Mouse (Mus musculus): ENCODE results near the gene Gdf3. TPM values are rescaled to one million over a fixed set of nuclear protein-coding genes. Genes with fewer than 3 reads are reported as not detected.

Gdf3 gene
- polyA plus RNA-seq, 1 experiment from 2014 or later: 7.9 TPM

GRCm38 (mm10) chr6:122626110-122626509 lies 16.2 kb upstream of the Gdf3 start, which contains the start of gene Dppa3:
TSS of gene Dppa3 (plus strand) at chr6:122626410.
- 71% methylated on average over 8 of the region's 8 CpGs for WGBS (ENCODE audit: insufficient replicate concordance)
- H3K4me3 ChIP-seq: peak within 1 kb of the TSS; percentile 38; the same call in 1 of the 2 replicates
- no peak within 1 kb of the TSS for H3K27ac ChIP-seq

GRCm38 (mm10) chr6:122625156-122625555 lies 15.3 kb upstream of the Gdf3 start:
- H3K9me3 ChIP-seq (replicated peaks): no peaks in the 10 kb centered on the region
- no peak overlapping the region for H3K27ac ChIP-seq
- H3K4me2 ChIP-seq: no peak overlapping the region
- ATAC-seq: no peak
- no peak overlapping the region for H3K9ac ChIP-seq
- peaks cover 32% of the 10 kb centered on the region for H3K27me3 ChIP-seq (replicated peaks)
- H3K4me3 ChIP-seq: no peak overlapping the region
- H3K4me1 ChIP-seq: peaks cover 6% of the 10 kb centered on the region; the same call in 1 of the 2 replicates
- 57% methylated on average over 4 of the region's 4 CpGs for whole genome bisulfite sequencing (ENCODE audit: insufficient replicate concordance)
- no peaks in the 10 kb centered on the region for H3K36me3 ChIP-seq

More at GRCm38 (mm10) chr6:122626110-122626509, 16.2 kb upstream of the Gdf3 start, which contains the start of gene Dppa3:
- Histone ChIP-seq H3K4me2 (peak within 1 kb of the TSS; percentile 57), H3K9ac (peak within 1 kb of the TSS; percentile 31; the same call in 1 of the 2 replicates), H3K9me3 (replicated peaks) (no peaks in the 10 kb centered on the region), H3K27me3 (replicated peaks) (peaks cover 32% of the 10 kb centered on the region), H3K4me1 (peaks cover 6% of the 10 kb centered on the region; the same call in 1 of the 2 replicates), H3K36me3 (no peaks in the 10 kb centered on the region)
- ATAC-seq: no peak

- Histone ChIP-seq H3K4me1 (peaks cover 6% of the 10 kb centered on the region; the same call in 1 of the 2 replicates), H3K4me2 (no peak overlapping the region), H3K9me3 (replicated peaks) (no peaks in the 10 kb centered on the region), H3K4me3 (no peak overlapping the region), H3K27ac (no peak overlapping the region), H3K9ac (no peak overlapping the region), H3K36me3 (no peaks in the 10 kb centered on the region), H3K27me3 (replicated peaks) (peaks cover 32% of the 10 kb centered on the region)
- WGBS (ENCODE audit: insufficient replicate concordance): 38% methylated on average over 5 of the region's 5 CpGs
- no peak for ATAC-seq
These were observed 14.6 kb upstream of the Gdf3 start for GRCm38 (mm10) chr6:122624480-122624879.

GRCm38 (mm10) chr6:122621066-122621465 lies 11.2 kb upstream of the Gdf3 start:
- no peak overlapping the region for H3K4me2 ChIP-seq
- no peak overlapping the region for H3K9ac ChIP-seq
- no peaks in the 10 kb centered on the region for H3K9me3 ChIP-seq (replicated peaks)
- H3K4me1 ChIP-seq: no peaks in the 10 kb centered on the region
- WGBS (ENCODE audit: insufficient replicate concordance): 77% methylated on average over 6 of the region's 6 CpGs
- H3K4me3 ChIP-seq: no peak overlapping the region
- H3K27me3 ChIP-seq (replicated peaks): peaks cover 3% of the 10 kb centered on the region
- ATAC-seq: no peak
- H3K27ac ChIP-seq: no peak overlapping the region
- no peaks in the 10 kb centered on the region for H3K36me3 ChIP-seq

GRCm38 (mm10) chr6:122616022-122616421 lies 6.1 kb upstream of the Gdf3 start:
- Histone ChIP-seq H3K9me3 (replicated peaks) (no peaks in the 10 kb centered on the region), H3K4me1 (no peaks in the 10 kb centered on the region), H3K36me3 (no peaks in the 10 kb centered on the region), H3K4me2 (no peak overlapping the region), H3K9ac (no peak overlapping the region), H3K27me3 (replicated peaks) (no peaks in the 10 kb centered on the region), H3K4me3 (no peak overlapping the region), H3K27ac (no peak overlapping the region)
- no peak for ATAC-seq
- WGBS (ENCODE audit: insufficient replicate concordance): 51% methylated on average over 3 of the region's 3 CpGs

- no peak for ATAC-seq
- Histone ChIP-seq H3K9ac (no peak overlapping the region), H3K27ac (no peak overlapping the region), H3K9me3 (replicated peaks) (no peaks in the 10 kb centered on the region), H3K36me3 (no peaks in the 10 kb centered on the region), H3K4me3 (no peak overlapping the region), H3K27me3 (replicated peaks) (no peaks in the 10 kb centered on the region), H3K4me2 (no peak overlapping the region), H3K4me1 (peaks cover 15% of the 10 kb centered on the region)
- WGBS (ENCODE audit: insufficient replicate concordance): 31% methylated on average over 2 of the region's 2 CpGs
These were observed 4.2 kb upstream of the Gdf3 start for GRCm38 (mm10) chr6:122614047-122614446.

GRCm38 (mm10) chr6:122612426-122612825 lies 2.5 kb upstream of the Gdf3 start:
- Histone ChIP-seq H3K4me1 (peaks cover 28% of the 10 kb centered on the region), H3K9ac (no peak overlapping the region), H3K4me2 (no peak overlapping the region), H3K27me3 (replicated peaks) (no peaks in the 10 kb centered on the region), H3K36me3 (no peaks in the 10 kb centered on the region), H3K27ac (no peak overlapping the region), H3K4me3 (no peak overlapping the region), H3K9me3 (replicated peaks) (no peaks in the 10 kb centered on the region)
- 62% methylated on average over 4 of the region's 4 CpGs for WGBS (ENCODE audit: insufficient replicate concordance)
- ATAC-seq: no peak

- Histone ChIP-seq H3K9ac (peak overlapping the region; percentile 59), H3K27ac (peak overlapping the region; percentile 23; the same call in 1 of the 2 replicates), H3K9me3 (replicated peaks) (no peaks in the 10 kb centered on the region), H3K36me3 (no peaks in the 10 kb centered on the region), H3K4me1 (peaks cover 30% of the 10 kb centered on the region), H3K4me3 (peak overlapping the region; percentile 28), H3K4me2 (peak overlapping the region; percentile 67), H3K27me3 (replicated peaks) (no peaks in the 10 kb centered on the region)
- WGBS (ENCODE audit: insufficient replicate concordance): 12% methylated on average over 9 of the region's 9 CpGs
- ATAC-seq: peak; percentile 69
These were observed 534 bp downstream of the Gdf3 start for GRCm38 (mm10) chr6:122609377-122609728.

- peak overlapping the region; percentile 23; the same call in 1 of the 2 replicates for H3K27ac ChIP-seq
- H3K36me3 ChIP-seq: no peaks in the 10 kb centered on the region
- H3K4me3 ChIP-seq: peak overlapping the region; percentile 28
- H3K4me1 ChIP-seq: peaks cover 30% of the 10 kb centered on the region
- peak overlapping the region; percentile 67 for H3K4me2 ChIP-seq
- peak overlapping the region; percentile 59 for H3K9ac ChIP-seq
- WGBS (ENCODE audit: insufficient replicate concordance): 62% methylated on average over 10 of the region's 10 CpGs
- ATAC-seq: no peak
- H3K27me3 ChIP-seq (replicated peaks): no peaks in the 10 kb centered on the region
- no peaks in the 10 kb centered on the region for H3K9me3 ChIP-seq (replicated peaks)
These were observed 1.2 kb downstream of the Gdf3 start for GRCm38 (mm10) chr6:122608434-122609376.

GRCm38 (mm10) chr6:122607700-122608099 lies 2.2 kb downstream of the Gdf3 start:
- no peak overlapping the region for H3K9ac ChIP-seq
- no peaks in the 10 kb centered on the region for H3K27me3 ChIP-seq (replicated peaks)
- H3K9me3 ChIP-seq (replicated peaks): no peaks in the 10 kb centered on the region
- peak overlapping the region; percentile 67 for H3K4me2 ChIP-seq
- H3K4me3 ChIP-seq: no peak overlapping the region
- no peak for ATAC-seq
- H3K36me3 ChIP-seq: no peaks in the 10 kb centered on the region
- no peak overlapping the region for H3K27ac ChIP-seq
- 84% methylated on average over 12 of the region's 12 CpGs for WGBS (ENCODE audit: insufficient replicate concordance)
- peaks cover 34% of the 10 kb centered on the region for H3K4me1 ChIP-seq

GRCm38 (mm10) chr6:122606661-122607060 lies 3.2 kb downstream of the Gdf3 start:
- Histone ChIP-seq H3K4me1 (peaks cover 36% of the 10 kb centered on the region), H3K4me2 (no peak overlapping the region), H3K36me3 (no peaks in the 10 kb centered on the region), H3K9me3 (replicated peaks) (no peaks in the 10 kb centered on the region), H3K9ac (no peak overlapping the region), H3K4me3 (no peak overlapping the region), H3K27ac (no peak overlapping the region), H3K27me3 (replicated peaks) (no peaks in the 10 kb centered on the region)
- ATAC-seq: no peak
- 84% methylated on average over 11 of the region's 11 CpGs for WGBS (ENCODE audit: insufficient replicate concordance)

- H3K27me3 ChIP-seq (replicated peaks): no peaks in the 10 kb centered on the region
- H3K9me3 ChIP-seq (replicated peaks): no peaks in the 10 kb centered on the region
- no peaks in the 10 kb centered on the region for H3K36me3 ChIP-seq
- no peak overlapping the region for H3K9ac ChIP-seq
- WGBS (ENCODE audit: insufficient replicate concordance): 70% methylated on average over 8 of the region's 8 CpGs
- no peak overlapping the region for H3K4me2 ChIP-seq
- no peak for ATAC-seq
- H3K4me1 ChIP-seq: peaks cover 36% of the 10 kb centered on the region
- H3K27ac ChIP-seq: no peak overlapping the region
- no peak overlapping the region for H3K4me3 ChIP-seq
These were observed 4.4 kb downstream of the Gdf3 start for GRCm38 (mm10) chr6:122605483-122605882.

Measured in liver, embryonic 12.5 days (tissue).